Mouse (Mus musculus) midbrain, embryonic 11.5 days (tissue): ENCODE data around the gene Upp2. TPM values are rescaled to one million over a fixed set of nuclear protein-coding genes. Genes with fewer than 3 reads are reported as not detected.

Source experiments
- ATAC-seq: fragments of 200-750 bp; cut with Nextera tagmentation; 2 replicates; pipeline ENCODE4 v1.8.0; 2017; ENCODE audit warnings: moderate TSS enrichment, moderate library complexity; ENCODE audit not compliant: low FRiP score
- DNase-seq: peaks from one replicate; pipeline ENCODE4 v3.0.0; 2015; ENCODE audit warnings: low spot score; ENCODE audit errors: missing footprints
- H3K27ac ChIP-seq: fragments of 300-500 bp; sonication (generic); 2 replicates; pipeline ENCODE4 v1.5.1; 2014; ENCODE audit warnings: low read depth, low read length
- H3K27me3 ChIP-seq: fragments of 300-500 bp; sonication (generic); 2 replicates; pipeline ENCODE4 v1.6.1; 2014; ENCODE audit warnings: mild to moderate bottlenecking, low read length, moderate library complexity, mixed read lengths; ENCODE audit not compliant: control insufficient read depth, insufficient read depth
- H3K36me3 ChIP-seq: fragments of 300-500 bp; sonication (generic); 2 replicates; pipeline ENCODE4 v1.6.1; 2014; ENCODE audit warnings: mild to moderate bottlenecking, low read length, moderate library complexity, mixed read lengths; ENCODE audit not compliant: control insufficient read depth, insufficient read depth
- H3K4me1 ChIP-seq: fragments of 300-500 bp; sonication (generic); 2 replicates; pipeline ENCODE4 v1.6.1; 2014; ENCODE audit warnings: low read length; ENCODE audit not compliant: control insufficient read depth, insufficient read depth
- H3K4me2 ChIP-seq: fragments of 300-500 bp; sonication (generic); 2 replicates; pipeline ENCODE4 v1.6.1; 2014; ENCODE audit warnings: mild to moderate bottlenecking, moderate library complexity
- H3K4me3 ChIP-seq: fragments of 300-500 bp; sonication (generic); 2 replicates; pipeline ENCODE4 v1.5.1; 2014; ENCODE audit warnings: low read depth, low read length
- H3K9ac ChIP-seq: fragments of 300-500 bp; sonication (generic); 2 replicates; pipeline ENCODE4 v1.6.1; 2014; ENCODE audit warnings: low read length
- H3K9me3 ChIP-seq: fragments of 300-500 bp; sonication (generic); 2 replicates; pipeline ENCODE4 v1.6.1; 2016; ENCODE audit warnings: low read length; ENCODE audit not compliant: control insufficient read depth
- WGBS: fragments of 180-500 bp; shearing (Covaris S2); extraction: QIAGEN DNeasy Blood & Tissue Kit; methylation state at CpG from one replicate; pipeline ENCODE4 v1.1.7; 2014; 5-methylcytosine and 5-hydroxymethylcytosine counted together
- polyA plus RNA-seq: library from polyadenylated mRNA; unstranded; fragments of >200 nt; fragmentation: Nextera tagmentation; extraction: Ambion mirVana; gene quantifications from 2 replicates; pipeline ENCODE4 v1.2.1, GENCODE M21; 2014

Upp2 gene
- polyA plus RNA-seq, 1 experiment from 2014 or later, result 4.7 TPM

GRCm38 (mm10) chr2:58759676-58760075 lies 192.6 kb downstream of the Upp2 start:
- WGBS, result 79% methylated on average over 5 of the region's 5 CpGs
- ATAC-seq, result no peak

DNA sequence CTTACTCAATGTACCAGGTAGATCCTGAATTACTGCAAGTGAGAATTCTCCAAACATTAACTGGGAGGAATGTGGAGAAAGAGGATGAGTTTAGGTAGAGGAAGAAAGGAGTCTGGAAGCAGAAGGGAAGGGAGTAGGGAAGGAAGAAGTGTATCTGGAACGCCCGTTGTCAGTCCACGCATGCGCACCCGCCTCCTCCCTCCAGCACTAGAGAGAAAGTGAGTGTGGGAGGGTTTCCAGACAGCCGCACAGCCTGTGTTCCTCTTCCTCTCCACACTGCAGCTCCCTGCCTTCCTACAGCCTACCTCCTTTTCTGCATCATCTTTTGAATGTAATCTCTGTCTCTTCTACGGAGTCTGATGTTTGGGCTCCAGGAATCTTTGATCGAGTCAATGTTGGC lies 198.0 kb downstream of the Upp2 start:
- ATAC-seq, result no peak
- no peak for DNase-seq
- Histone ChIP-seq H3K9me3 (no peaks in the 10 kb centered on the region), H3K27me3 (no peaks in the 10 kb centered on the region), H3K4me3 (no peak overlapping the region), H3K4me2 (no peak overlapping the region), H3K4me1 (no peaks in the 10 kb centered on the region), H3K36me3 (no peaks in the 10 kb centered on the region), H3K27ac (no peak overlapping the region), H3K9ac (no peak overlapping the region)
- 94% methylated on average over 8 of the region's 8 CpGs for WGBS

More at GRCm38 (mm10) chr2:58759676-58760075, 192.6 kb downstream of the Upp2 start:
- H3K4me2 ChIP-seq, result no peak overlapping the region
- H3K27me3 ChIP-seq, result no peaks in the 10 kb centered on the region
- H3K36me3 ChIP-seq, result no peaks in the 10 kb centered on the region
- H3K9ac ChIP-seq, result no peak overlapping the region
- no peaks in the 10 kb centered on the region for H3K4me1 ChIP-seq
- no peak for DNase-seq
- H3K27ac ChIP-seq, result no peak overlapping the region
- no peaks in the 10 kb centered on the region for H3K9me3 ChIP-seq
- no peak overlapping the region for H3K4me3 ChIP-seq

DNA sequence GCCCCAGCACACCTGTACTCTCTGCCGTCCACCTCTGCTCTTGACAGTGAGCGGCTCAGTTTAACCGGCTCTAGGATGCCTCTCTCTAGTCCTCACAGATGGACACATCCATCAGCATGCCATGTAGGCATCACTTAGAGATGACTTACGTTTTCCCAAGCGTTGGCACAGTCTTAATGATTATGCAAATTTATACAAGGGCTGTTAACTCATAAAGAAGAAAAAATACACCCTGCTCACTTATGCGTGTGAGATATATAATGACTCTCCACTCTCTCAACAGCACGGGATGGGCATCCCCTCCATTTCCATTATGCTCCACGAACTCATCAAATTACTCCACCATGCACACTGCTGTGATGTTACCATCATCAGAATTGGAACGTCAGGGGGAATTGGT lies 206.7 kb downstream of the Upp2 start:
- Histone ChIP-seq H3K27ac (no peak overlapping the region), H3K4me1 (no peaks in the 10 kb centered on the region), H3K9me3 (no peaks in the 10 kb centered on the region), H3K9ac (no peak overlapping the region), H3K36me3 (no peaks in the 10 kb centered on the region), H3K4me2 (no peak overlapping the region), H3K4me3 (no peak overlapping the region), H3K27me3 (no peaks in the 10 kb centered on the region)
- DNase-seq (peak; percentile 37), ATAC-seq (no peak)
- 91% methylated on average over 9 of the region's 9 CpGs for WGBS

DNA sequence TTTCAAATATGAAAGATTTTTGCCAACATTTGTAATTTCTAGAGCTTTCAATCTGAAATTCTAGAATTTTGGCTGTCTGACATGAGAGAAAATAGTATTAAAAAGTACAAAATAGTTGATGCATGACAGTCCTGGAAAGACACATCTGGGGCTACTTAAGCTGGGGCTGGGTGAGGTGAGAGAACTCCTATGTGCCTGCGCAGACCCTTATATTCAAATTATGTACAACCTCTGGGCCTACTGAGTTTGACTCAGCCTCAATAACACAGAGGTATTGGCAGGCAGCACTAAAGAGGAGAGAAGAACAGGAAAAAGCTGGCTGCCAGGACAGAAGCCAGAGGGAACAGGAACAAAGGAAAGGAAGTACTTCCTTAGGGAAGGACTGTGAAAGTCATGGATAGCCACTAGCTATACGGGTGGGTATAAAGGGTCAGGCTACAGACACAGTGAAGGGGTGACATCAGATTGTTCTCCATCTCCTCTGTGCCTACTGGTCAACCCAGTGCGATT lies 211.9 kb downstream of the Upp2 start:
- ATAC-seq (no peak), DNase-seq (peak; percentile 56)
- H3K4me1 ChIP-seq, result no peaks in the 10 kb centered on the region
- H3K4me3 ChIP-seq, result no peak overlapping the region
- H3K9ac ChIP-seq, result no peak overlapping the region
- H3K36me3 ChIP-seq, result no peaks in the 10 kb centered on the region
- no peak overlapping the region for H3K27ac ChIP-seq
- WGBS, result 91% methylated on average over 3 of the region's 3 CpGs
- no peaks in the 10 kb centered on the region for H3K27me3 ChIP-seq
- no peak overlapping the region for H3K4me2 ChIP-seq
- H3K9me3 ChIP-seq, result no peaks in the 10 kb centered on the region

DNA sequence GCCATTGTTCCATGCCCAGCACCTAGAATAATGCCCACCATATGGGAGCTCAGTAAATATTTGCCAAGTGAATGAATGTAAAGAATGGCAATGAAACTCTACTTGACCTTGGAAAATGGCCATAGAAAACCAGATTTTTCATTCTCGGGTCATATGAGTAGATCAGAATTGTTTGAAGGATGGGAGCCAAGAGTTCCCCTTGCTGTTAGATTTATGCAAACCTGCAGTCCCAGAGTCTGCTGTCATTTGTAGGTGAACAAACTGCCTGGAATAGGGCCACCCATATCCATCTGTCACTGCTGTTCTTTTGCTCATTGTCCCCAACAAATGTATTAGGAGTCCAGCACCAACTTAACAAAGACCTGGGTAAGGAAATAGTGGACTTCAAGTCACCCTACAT lies 216.4 kb downstream of the Upp2 start:
- Histone ChIP-seq H3K9me3 (no peaks in the 10 kb centered on the region), H3K4me1 (no peaks in the 10 kb centered on the region; the same call in 1 of the 2 replicates), H3K9ac (no peak overlapping the region), H3K27ac (no peak overlapping the region), H3K27me3 (no peaks in the 10 kb centered on the region), H3K36me3 (no peaks in the 10 kb centered on the region), H3K4me3 (no peak overlapping the region), H3K4me2 (no peak overlapping the region)
- WGBS, result 81% methylated on average over 1 of the region's 1 CpGs
- ATAC-seq (no peak), DNase-seq (peak; percentile 26)

DNA sequence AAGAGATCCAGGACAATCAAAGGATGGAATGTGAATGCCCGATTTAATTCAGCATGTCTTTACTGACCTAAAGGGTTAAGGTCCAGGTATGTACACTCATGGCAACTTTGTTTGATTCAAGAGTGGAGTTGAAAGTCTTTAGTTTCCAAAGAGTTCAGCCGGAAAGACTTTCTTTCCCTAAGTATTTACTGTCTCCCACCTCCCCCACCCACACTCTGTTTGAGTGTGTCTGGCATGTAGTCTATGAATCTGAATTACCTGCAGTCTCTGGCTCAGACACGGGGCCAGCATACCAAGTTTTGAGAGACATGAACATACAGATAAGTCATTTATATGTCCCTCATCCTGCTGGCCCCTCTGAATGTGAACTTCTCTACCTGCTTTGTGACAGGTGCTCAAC lies 219.1 kb downstream of the Upp2 start:
- Histone ChIP-seq H3K9ac (no peak overlapping the region), H3K9me3 (no peaks in the 10 kb centered on the region), H3K4me1 (no peaks in the 10 kb centered on the region; the same call in 1 of the 2 replicates), H3K27ac (no peak overlapping the region), H3K4me3 (no peak overlapping the region), H3K4me2 (no peak overlapping the region), H3K36me3 (no peaks in the 10 kb centered on the region), H3K27me3 (no peaks in the 10 kb centered on the region)
- 74% methylated on average over 3 of the region's 3 CpGs for WGBS
- no peak for ATAC-seq
- peak; percentile 19 for DNase-seq

DNA sequence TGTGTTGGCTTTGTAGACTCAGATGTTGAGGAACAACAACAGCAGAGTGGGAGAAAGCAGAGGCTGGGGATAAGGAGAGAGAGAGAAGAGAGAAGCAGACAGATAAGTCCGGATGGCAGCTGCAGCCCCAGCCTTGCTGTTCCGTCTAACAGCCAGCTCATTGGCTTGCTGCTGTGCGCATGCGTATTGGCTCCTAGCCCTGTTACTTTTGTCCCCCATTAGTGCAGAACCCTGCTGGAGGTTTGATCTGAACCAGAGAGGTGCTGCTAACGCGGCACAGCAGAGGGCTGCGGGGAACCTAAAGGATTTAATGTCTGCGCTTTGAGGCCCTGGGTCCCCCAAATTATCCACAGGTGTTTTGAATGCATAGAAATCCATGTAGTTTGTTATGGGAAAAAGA lies 219.6 kb downstream of the Upp2 start:
- Histone ChIP-seq H3K27me3 (no peaks in the 10 kb centered on the region), H3K27ac (no peak overlapping the region), H3K4me3 (no peak overlapping the region), H3K4me1 (no peaks in the 10 kb centered on the region; the same call in 1 of the 2 replicates), H3K9ac (no peak overlapping the region), H3K9me3 (no peaks in the 10 kb centered on the region), H3K36me3 (no peaks in the 10 kb centered on the region), H3K4me2 (no peak overlapping the region)
- ATAC-seq (no peak), DNase-seq (peak; percentile 76)
- 76% methylated on average over 8 of the region's 8 CpGs for WGBS

GRCm38 (mm10) chr2:58787360-58787759 lies 220.3 kb downstream of the Upp2 start:
- H3K4me3 ChIP-seq, result no peak overlapping the region
- no peak for ATAC-seq
- peak; percentile 57 for DNase-seq
- no peaks in the 10 kb centered on the region for H3K27me3 ChIP-seq
- WGBS, result 56% methylated on average over 7 of the region's 7 CpGs
- H3K36me3 ChIP-seq, result no peaks in the 10 kb centered on the region
- no peaks in the 10 kb centered on the region for H3K9me3 ChIP-seq
- H3K4me1 ChIP-seq, result no peaks in the 10 kb centered on the region; the same call in 1 of the 2 replicates
- no peak overlapping the region for H3K9ac ChIP-seq
- H3K27ac ChIP-seq, result no peak overlapping the region
- H3K4me2 ChIP-seq, result no peak overlapping the region

- no peak overlapping the region for H3K4me3 ChIP-seq
- WGBS, result 87% methylated on average over 7 of the region's 7 CpGs
- ATAC-seq (no peak), DNase-seq (peak; percentile 51)
- H3K4me2 ChIP-seq, result no peak overlapping the region
- no peaks in the 10 kb centered on the region; the same call in 1 of the 2 replicates for H3K4me1 ChIP-seq
- H3K9ac ChIP-seq, result no peak overlapping the region
- no peaks in the 10 kb centered on the region for H3K9me3 ChIP-seq
- no peaks in the 10 kb centered on the region for H3K27me3 ChIP-seq
- H3K27ac ChIP-seq, result no peak overlapping the region
- H3K36me3 ChIP-seq, result no peaks in the 10 kb centered on the region
Measured at GRCm38 (mm10) chr2:58789934-58790333, 222.8 kb downstream of the Upp2 start.
